Mouse (Mus musculus) forebrain, embryonic 14.5 days (tissue): ENCODE measurements around the gene Camk2d. TPM values are rescaled to one million over a fixed set of nuclear protein-coding genes. Genes with fewer than 3 reads are reported as not detected.

Experiments used
- ATAC-seq: fragments of 200-750 bp; cut with Nextera tagmentation; 2 replicates; pipeline ENCODE4 v1.8.0; 2017; ENCODE audit warnings: mild to moderate bottlenecking, moderate library complexity
- DNase-seq: peaks from one replicate; pipeline ENCODE4 v3.0.0-alpha.2; 2015; ENCODE audit warnings: low spot score
- H3K27ac ChIP-seq: fragments of 300-500 bp; sonication (generic); 2 replicates; pipeline ENCODE4 v1.5.1; 2014; ENCODE audit warnings: low read depth, mild to moderate bottlenecking, control low read depth, low read length, moderate library complexity
- H3K27me3 ChIP-seq: fragments of 300-500 bp; sonication (generic); replicated peaks from 2 replicates; pipeline ENCODE4 v1.6.1; 2014; ENCODE audit warnings: low read length, control low read depth, mixed read lengths; ENCODE audit not compliant: control insufficient read depth, insufficient read depth
- H3K36me3 ChIP-seq: fragments of 300-500 bp; sonication (generic); 2 replicates; pipeline ENCODE4 v1.6.1; 2014; ENCODE audit warnings: low read length, control low read depth; ENCODE audit not compliant: control insufficient read depth, insufficient read depth
- H3K4me1 ChIP-seq: fragments of 300-500 bp; sonication (generic); 2 replicates; pipeline ENCODE4 v1.6.1; 2014; ENCODE audit warnings: antibody characterized with exemption, low read length, control low read depth; ENCODE audit not compliant: control insufficient read depth, insufficient read depth
- H3K4me2 ChIP-seq: fragments of 300-500 bp; sonication (generic); 2 replicates; pipeline ENCODE4 v1.6.1; 2014; ENCODE audit warnings: mild to moderate bottlenecking, control low read depth, low read length
- H3K4me3 ChIP-seq: fragments of 300-500 bp; sonication (generic); 2 replicates; pipeline ENCODE4 v1.5.1; 2014; ENCODE audit warnings: low read depth, low read length, control low read depth
- H3K9ac ChIP-seq: fragments of 300-500 bp; sonication (generic); 2 replicates; pipeline ENCODE4 v1.6.1; 2014; ENCODE audit warnings: mild to moderate bottlenecking, low read length, control low read depth, moderate library complexity
- H3K9me3 ChIP-seq: fragments of 300-500 bp; sonication (generic); replicated peaks from 2 replicates; pipeline ENCODE4 v1.6.1; 2016; ENCODE audit warnings: low read length, control low read depth, mixed read lengths; ENCODE audit not compliant: control insufficient read depth
- WGBS: fragments of 180-500 bp; shearing (Covaris S2); extraction: QIAGEN DNeasy Blood & Tissue Kit; methylation state at CpG from one replicate; pipeline ENCODE4 v1.1.7; 2014; 5-methylcytosine and 5-hydroxymethylcytosine counted together
- polyA plus RNA-seq: library from polyadenylated mRNA; unstranded; fragments of >200 nt; fragmentation: Nextera tagmentation; extraction: Ambion mirVana; gene quantifications from 2 replicates; pipeline ENCODE4 v1.2.1, GENCODE M21; 2014

The Camk2d gene
- polyA plus RNA-seq, 1 experiment from 2014 or later = 25.5 TPM

DNA sequence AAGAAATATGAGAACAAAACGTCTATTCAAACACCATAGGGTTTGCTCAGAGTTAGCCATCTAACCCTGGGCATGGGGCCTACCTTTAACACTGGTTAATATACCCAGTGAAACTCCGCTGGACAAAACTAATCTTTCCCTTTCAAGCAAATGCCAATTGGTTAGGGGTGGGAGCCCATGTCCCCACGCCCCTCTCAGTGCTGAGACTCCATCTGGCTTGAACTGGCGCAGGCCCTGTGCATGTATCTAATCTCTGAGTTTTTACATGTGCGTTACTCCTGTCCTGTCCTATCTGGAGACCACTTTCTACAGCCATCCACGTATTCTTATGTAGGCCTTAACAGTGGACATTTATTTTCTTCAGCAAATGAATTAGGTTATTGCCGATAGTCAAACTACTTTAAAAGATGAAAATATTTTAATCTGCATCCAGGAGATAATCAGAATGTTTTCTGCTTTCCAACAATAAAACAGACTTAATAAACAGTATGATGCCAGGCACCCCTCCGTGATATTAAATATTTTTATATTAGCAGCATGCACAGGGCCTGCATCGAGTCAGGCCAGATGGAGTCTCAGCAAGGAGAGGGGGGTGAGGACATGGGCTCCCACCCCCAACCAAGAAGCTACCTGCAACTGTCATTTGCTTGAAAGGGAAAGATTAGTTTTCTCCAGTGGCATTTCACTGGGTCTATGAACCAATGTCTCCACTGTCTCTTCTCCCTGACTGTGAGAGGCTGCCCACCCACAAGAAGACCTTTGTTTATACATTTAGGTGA is 8.7 kb downstream of the Camk2d start:
- 83% methylated on average over 9 of the region's 9 CpGs for WGBS
- no peak overlapping the region for H3K27ac ChIP-seq
- no peak overlapping the region for H3K4me3 ChIP-seq
- ATAC-seq (no peak), DNase-seq (no peak)
- no peaks in the 10 kb centered on the region for H3K27me3 ChIP-seq
- no peaks in the 10 kb centered on the region for H3K36me3 ChIP-seq
- H3K9me3 ChIP-seq = no peaks in the 10 kb centered on the region
- H3K4me2 ChIP-seq = no peak overlapping the region
- H3K9ac ChIP-seq = no peak overlapping the region
- H3K4me1 ChIP-seq = no peaks in the 10 kb centered on the region

GRCm38 (mm10) chr3:126609310-126609709 is 13.2 kb downstream of the Camk2d start:
- H3K9ac ChIP-seq = no peak overlapping the region
- WGBS = 61% methylated on average over 5 of the region's 5 CpGs
- ATAC-seq (no peak), DNase-seq (no peak)
- H3K9me3 ChIP-seq = no peaks in the 10 kb centered on the region
- no peak overlapping the region for H3K27ac ChIP-seq
- no peak overlapping the region for H3K4me3 ChIP-seq
- H3K27me3 ChIP-seq = no peaks in the 10 kb centered on the region
- H3K36me3 ChIP-seq = no peaks in the 10 kb centered on the region
- no peak overlapping the region for H3K4me2 ChIP-seq
- no peaks in the 10 kb centered on the region for H3K4me1 ChIP-seq

DNA sequence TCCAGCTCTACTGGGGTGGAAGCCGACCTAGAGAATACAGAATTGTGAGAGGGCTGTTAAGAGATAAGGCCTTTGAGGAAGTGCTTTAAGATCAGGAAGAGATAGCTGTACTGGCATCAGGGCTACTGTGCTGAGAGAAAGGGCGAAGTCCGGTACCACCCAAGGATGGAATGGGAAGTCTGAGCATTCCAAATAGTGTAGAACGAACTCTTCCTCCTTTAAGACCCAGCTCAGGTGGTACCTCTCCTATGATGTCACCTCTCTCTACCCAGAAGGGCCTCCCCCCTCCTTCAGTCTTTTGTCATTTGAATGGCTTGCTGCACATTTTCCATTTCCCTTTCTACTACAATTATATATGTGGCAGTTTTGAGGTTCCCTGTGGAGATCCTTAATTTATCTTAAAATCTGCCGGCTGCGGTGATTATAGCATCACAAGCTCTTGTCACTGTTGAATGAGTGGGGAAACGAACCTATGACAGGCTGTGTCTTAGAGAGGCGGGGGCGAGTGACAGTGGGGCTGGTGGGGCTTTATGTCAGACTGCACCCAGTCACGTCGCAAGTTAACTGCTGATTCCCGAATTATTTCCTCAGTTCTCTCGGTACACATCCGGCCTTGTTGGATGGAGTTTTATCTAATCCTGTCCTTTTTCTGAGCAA is 13.8 kb downstream of the Camk2d start:
- H3K4me1 ChIP-seq = no peaks in the 10 kb centered on the region
- no peak overlapping the region for H3K27ac ChIP-seq
- DNase-seq (peak; percentile 39), ATAC-seq (peak; percentile 54; the same call in 1 of the 2 replicates)
- H3K4me3 ChIP-seq = no peak overlapping the region
- no peak overlapping the region for H3K9ac ChIP-seq
- no peaks in the 10 kb centered on the region for H3K36me3 ChIP-seq
- WGBS = 58% methylated on average over 14 of the region's 14 CpGs
- H3K4me2 ChIP-seq = no peak overlapping the region
- no peaks in the 10 kb centered on the region for H3K9me3 ChIP-seq
- H3K27me3 ChIP-seq = no peaks in the 10 kb centered on the region

DNA sequence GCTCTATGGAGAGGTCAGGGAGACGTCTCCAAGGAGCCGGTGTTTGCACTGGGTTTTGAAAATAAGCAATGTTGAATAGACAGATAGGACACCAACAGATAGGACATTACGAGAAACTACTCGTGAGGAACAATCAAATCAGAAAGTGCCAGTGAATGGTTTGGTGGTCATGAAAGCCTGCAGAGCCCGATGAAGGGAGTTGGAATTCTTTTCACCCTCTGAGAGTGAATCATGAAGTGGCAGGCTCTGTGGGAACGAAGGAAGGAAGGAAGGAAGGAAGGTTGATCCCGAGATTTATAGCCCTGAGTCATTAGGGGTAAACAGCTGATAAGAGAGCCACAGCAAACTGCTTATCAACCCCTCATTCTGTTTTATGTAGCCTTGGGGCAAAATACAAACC is 15.5 kb downstream of the Camk2d start:
- no peak overlapping the region for H3K4me2 ChIP-seq
- H3K9ac ChIP-seq = no peak overlapping the region
- no peak overlapping the region for H3K27ac ChIP-seq
- 22% methylated on average over 7 of the region's 7 CpGs for WGBS
- H3K4me3 ChIP-seq = no peak overlapping the region
- H3K9me3 ChIP-seq = no peaks in the 10 kb centered on the region
- no peaks in the 10 kb centered on the region for H3K27me3 ChIP-seq
- H3K4me1 ChIP-seq = no peaks in the 10 kb centered on the region
- no peaks in the 10 kb centered on the region for H3K36me3 ChIP-seq
- DNase-seq = no peak
- ATAC-seq = no peak

GRCm38 (mm10) chr3:126612748-126613509 is 16.8 kb downstream of the Camk2d start:
- ATAC-seq (no peak), DNase-seq (no peak)
- Histone ChIP-seq H3K36me3 (no peaks in the 10 kb centered on the region), H3K4me3 (no peak overlapping the region), H3K9ac (no peak overlapping the region), H3K27me3 (no peaks in the 10 kb centered on the region), H3K9me3 (no peaks in the 10 kb centered on the region), H3K4me1 (no peaks in the 10 kb centered on the region), H3K27ac (no peak overlapping the region), H3K4me2 (no peak overlapping the region)
- WGBS = 47% methylated on average over 4 of the region's 4 CpGs

DNA sequence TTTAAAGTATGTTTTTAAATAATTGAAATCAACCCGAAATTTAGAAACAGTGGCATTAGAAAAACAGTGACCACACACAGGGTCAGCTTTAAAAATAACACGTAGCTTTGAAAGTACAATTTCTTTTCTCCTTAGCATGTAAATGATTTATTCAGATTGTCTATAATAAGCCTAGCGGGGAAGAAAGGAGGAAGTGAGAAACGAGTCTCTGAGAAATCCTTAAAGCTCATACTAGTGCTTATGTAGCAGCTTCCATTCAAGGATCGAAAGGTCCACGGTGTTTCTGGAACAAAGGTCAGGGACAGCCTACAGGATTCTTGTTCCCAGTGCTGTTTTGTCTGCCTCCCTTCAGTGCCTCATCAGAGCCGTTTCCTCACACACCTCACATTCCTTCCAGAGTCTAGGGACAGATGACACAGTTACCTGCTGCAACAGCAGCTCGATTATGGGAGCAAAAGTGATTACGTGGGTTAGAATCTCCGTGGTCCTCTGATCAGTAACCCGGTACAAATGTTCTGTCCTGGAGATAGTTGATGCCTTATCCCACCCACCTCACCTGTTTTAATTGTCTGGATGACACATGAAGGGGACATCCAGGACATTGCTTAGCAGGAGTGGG is 17.5 kb downstream of the Camk2d start:
- no peak overlapping the region for H3K4me2 ChIP-seq
- WGBS = 55% methylated on average over 11 of the region's 11 CpGs
- H3K9ac ChIP-seq = no peak overlapping the region

GRCm38 (mm10) chr3:126615306-126615705 is 19.2 kb downstream of the Camk2d start:
- Histone ChIP-seq H3K27ac (no peak overlapping the region), H3K4me3 (no peak overlapping the region), H3K27me3 (no peaks in the 10 kb centered on the region), H3K4me2 (no peak overlapping the region), H3K9me3 (no peaks in the 10 kb centered on the region), H3K9ac (no peak overlapping the region), H3K36me3 (no peaks in the 10 kb centered on the region), H3K4me1 (no peaks in the 10 kb centered on the region)
- DNase-seq = no peak
- WGBS = 89% methylated on average over 6 of the region's 6 CpGs
- no peak for ATAC-seq

More for the DNA sequence above, 17.5 kb downstream of the Camk2d start:
- Histone ChIP-seq H3K4me1 (no peaks in the 10 kb centered on the region), H3K27me3 (no peaks in the 10 kb centered on the region), H3K36me3 (no peaks in the 10 kb centered on the region), H3K27ac (no peak overlapping the region), H3K4me3 (no peak overlapping the region), H3K9me3 (no peaks in the 10 kb centered on the region)
- DNase-seq = no peak
- no peak for ATAC-seq

- DNase-seq (no peak), ATAC-seq (no peak)
- H3K9me3 ChIP-seq = no peaks in the 10 kb centered on the region
- H3K4me2 ChIP-seq = no peak overlapping the region
- no peak overlapping the region for H3K27ac ChIP-seq
- no peak overlapping the region for H3K9ac ChIP-seq
- no peaks in the 10 kb centered on the region for H3K36me3 ChIP-seq
- no peaks in the 10 kb centered on the region for H3K4me1 ChIP-seq
- no peaks in the 10 kb centered on the region for H3K27me3 ChIP-seq
- 91% methylated on average over 6 of the region's 6 CpGs for WGBS
- no peak overlapping the region for H3K4me3 ChIP-seq
Observed at GRCm38 (mm10) chr3:126620152-126620551, 24.1 kb downstream of the Camk2d start.
